Mouse (Mus musculus) cerebellum, adult 8-10 months (tissue): ENCODE results near the gene Olig1.

ENCODE experiments used
- DNase-seq: peaks from one replicate; pipeline ENCODE4 v3.0.0; 2022

Olig1 gene

DNA sequence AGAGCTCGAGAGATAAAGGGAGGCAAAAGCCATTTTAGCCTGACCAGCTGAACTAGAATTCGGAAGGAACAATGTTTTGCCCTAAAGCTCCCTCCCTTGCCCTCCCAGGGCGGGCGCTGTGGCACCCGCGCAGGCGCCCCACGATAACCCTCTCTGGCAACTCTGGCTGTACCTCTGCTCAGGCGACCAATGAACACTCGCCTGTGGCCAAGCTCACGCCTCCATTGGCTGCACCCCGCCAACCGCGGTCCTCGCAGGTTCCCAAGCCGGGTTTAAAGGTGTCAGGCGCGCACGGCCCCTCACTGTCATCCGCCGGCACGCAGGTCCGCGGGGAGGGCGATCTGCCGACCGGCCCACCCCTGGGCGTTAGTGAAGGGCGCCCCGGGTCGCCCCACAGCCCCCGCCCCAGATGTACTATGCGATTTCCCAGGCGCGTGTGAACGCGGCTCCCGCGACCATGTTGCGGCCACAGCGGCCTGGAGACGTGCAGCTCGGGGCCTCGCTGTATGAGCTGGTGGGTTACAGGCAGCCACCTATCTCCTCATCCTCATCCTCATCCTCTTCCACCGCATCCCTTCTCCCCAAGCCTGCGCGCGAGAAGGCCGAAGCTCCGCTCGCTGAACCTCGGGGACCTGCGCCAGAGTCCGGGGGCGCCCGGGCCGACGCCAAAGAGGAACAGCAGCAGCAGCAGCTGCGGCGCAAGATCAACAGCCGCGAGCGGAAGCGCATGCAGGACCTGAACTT is at the start of gene Olig1:
Gene Olig1 (plus strand): TSS at position 305 of the 744 bp plus-strand sequence.
- DNase-seq = peak; percentile 21

DNA sequence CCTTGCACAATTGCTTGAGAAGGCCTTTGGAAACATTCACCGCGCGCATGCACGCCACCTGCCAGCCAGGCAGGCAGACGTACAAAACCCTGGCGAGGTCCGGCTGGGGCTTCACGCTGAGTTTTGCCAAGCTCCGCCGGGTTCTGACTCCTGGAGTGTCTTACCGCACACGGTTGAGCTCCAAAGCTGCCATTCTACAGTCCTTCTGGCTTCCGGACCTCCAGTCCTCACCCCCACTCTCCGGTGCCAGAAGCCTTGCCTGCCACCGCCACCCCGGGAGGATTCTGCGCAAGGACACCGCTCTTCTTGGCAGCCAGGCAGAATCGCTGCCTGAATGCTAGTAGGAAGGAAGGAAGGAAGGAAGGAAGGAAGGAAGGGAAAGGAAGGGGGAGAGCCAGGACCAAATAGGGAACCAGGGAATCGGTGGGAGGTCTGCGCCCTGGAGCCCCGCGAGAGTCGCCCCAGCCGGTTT is 47.4 kb upstream of the Olig1 start:
- no peak for DNase-seq

DNA sequence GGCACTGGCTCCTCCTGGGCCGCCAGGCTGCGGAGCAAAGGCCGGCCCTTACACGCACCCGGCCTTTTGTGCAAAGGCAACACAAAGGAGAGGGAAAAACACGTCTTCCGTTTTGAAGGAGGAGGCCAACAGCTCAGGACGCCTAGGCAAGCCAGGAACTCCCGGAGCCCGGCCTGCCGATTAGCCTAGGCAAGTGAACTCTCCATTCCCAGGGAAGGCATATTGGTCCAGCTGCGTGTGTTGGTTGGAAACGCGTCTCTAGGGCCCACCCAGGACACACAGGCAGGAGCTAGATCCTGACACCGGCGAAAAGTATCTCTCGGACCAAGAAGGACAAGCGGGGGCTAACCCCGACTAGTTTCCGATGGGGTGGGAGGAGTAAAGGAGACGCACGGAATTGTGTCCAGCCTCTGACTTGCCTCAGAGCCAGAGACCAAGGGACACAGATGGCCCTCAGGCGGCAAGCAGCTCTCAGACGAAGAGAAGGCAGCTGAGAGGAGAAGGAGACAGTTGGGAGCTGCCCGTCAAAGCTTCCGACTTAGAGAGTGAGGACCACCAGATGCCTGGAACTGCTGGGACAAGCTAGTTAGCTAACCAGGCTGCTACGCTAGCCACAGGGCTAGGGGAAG is 46.8 kb upstream of the Olig1 start:
- DNase-seq = no peak

GRCm38 (mm10) chr16:91223327-91224067 is 46.1 kb upstream of the Olig1 start:
- no peak for DNase-seq

- DNase-seq = no peak
These were observed 45.5 kb upstream of the Olig1 start for GRCm38 (mm10) chr16:91224068-91224402.

DNA sequence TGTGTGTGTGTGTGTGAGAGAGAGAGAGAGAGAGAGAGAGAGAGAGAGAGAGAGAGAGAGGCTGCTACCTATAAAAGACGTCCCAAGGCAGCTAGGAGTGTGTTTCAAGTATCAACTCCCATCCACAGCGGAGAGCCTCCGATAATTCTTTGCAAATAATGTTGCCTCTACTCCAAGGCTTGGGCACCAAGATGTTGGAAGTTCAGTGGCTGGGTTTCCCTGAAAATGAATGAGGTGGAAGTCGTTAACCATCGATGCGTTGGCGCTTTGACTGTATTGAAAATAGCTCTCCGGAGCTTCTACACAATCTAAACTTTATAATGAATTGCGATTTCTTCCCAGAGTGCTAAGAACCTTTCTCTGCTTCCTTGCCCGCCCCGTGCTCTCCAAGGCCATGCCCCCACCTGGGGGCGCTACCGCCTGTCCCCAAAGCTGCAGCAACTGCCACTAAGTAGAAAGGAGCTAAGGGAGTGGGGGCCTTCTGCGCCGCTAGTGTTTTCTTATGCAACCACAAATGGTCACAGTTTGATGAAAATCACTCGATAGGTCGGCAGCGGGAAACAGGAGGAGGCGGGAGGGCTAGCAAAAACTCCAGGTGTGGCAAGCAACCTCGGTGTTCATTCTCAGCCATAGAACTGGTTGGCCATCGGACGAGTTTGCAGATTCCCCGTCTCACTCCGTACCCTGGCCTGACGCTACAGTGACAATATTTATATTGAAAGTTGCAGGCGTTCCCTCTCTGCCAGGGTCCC is 44.9 kb upstream of the Olig1 start:
- no peak for DNase-seq

DNA sequence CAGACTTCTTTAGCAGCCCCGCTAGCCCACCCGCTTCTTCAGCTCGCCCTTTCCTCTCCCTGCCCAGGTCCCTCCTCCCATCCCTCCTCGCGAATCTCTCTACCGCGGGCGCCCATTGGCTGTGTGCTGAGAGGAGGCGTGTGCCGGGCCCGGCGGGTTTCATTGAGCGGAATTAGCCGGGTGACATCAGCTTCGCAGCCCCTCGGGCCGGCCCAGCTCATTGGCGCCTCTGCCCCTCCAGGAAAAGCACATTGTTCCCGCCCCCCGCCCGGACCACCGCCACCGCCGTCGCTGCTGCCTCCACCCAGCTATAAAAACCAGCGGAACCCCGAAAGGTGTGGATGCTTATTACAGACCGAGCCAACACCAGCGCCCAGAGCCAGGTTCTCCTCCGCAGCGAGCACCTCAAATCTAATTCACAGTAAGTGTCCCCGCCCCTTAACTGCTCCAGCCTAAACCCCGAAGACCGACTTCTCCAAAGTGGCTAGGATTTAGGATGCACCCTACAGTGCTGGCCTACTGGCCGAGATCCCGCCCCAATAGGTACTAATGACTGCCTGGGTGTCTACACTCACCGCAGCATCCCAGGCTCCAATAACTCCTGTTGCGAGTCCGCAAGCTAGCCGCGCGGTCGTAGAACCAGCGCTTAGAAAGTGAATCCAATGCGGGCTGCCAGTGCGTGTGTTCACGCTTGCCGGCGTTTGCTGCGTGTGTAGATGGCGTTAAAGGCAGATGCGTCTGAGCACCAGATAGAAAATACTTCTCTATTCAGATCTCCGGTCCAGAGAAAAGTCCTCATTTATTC is 44.1 kb upstream of the Olig1 start, which contains the start of gene Olig2:
Gene Olig2 (plus strand): TSS at position 225 of the 805 bp plus-strand sequence.
- DNase-seq = no peak

GRCm38 (mm10) chr16:91226038-91226882 is 43.3 kb upstream of the Olig1 start:
- DNase-seq = no peak

- no peak for DNase-seq
These were observed 42.5 kb upstream of the Olig1 start for GRCm38 (mm10) chr16:91226883-91227759.

DNA sequence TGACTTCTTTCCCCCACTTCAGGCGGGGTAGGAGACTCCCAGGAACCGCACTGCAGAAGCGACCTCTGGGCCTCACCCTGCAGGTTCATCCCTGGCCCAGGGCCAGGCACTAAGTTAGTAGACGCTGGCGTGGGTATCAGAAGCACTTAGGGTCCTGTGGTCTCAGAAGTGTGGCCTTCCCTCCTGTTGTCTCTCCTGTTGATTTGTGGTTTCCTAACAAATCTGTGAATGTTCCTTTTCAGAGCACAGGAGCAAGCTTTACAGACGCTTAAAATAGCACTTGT is 41.9 kb upstream of the Olig1 start:
- no peak for DNase-seq

DNA sequence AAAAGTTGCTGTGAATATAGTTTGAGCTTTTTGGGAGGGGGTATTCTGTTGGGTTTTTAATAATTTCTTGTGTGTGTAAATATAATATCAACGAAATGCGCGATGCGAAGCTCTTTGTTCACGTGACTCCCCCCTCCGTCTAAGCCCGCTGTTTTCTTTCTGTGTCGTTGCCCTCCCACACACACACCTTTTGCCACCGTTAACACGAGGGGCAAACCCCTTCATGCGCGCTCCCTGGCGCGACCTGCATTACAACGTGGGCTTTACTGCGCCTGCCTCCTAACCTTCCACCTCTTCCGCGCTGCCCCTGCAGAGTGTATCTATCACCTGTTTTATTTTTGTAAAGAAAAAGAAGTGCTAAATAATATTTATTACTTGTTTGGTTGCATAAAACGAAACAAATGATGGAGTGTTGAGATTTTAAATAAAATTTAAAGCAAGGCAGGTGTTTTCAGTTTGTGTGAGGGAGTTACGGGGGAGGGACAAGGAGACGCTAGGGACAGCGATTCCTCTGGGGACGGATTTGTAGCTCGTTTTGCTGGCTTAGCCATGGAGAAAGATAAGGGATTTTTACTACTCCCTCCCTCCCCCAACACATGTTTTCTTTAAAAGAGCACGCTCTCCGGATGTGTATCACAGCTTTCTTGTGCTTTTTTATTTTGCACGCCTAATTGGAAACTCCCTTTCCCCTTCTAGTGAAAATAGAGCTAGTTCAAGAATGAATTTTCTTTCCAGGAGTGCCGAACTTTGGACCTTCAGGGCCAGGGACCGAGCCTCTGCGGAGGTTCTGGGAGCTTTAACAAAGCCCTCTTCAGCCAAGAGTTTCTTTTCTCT is 41.1 kb upstream of the Olig1 start:
- no peak for DNase-seq

GRCm38 (mm10) chr16:91229072-91229348 is 40.6 kb upstream of the Olig1 start:
- DNase-seq = no peak

DNA sequence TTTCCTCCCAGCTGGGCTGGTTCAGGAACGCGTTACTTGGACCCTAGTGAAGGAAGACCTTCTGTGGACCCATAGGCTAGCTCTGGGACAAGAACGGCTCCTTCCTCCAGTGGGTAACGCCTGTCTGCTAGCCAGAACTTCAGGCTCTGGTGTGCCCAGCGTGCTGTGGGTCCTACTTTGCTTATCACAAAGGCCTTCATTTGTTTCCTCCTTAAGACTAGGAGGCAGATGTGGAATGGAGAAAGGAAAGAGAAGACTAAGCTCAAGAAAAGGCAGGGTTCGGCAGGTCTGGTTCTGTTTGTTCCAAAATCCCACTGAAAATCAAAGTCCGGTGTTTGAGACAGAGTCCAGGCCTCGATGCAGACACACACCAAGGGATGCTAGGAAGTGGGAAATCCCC is 39.9 kb upstream of the Olig1 start:
- DNase-seq = no peak

GRCm38 (mm10) chr16:91231781-91232469 is 37.6 kb upstream of the Olig1 start:
- no peak for DNase-seq

DNA sequence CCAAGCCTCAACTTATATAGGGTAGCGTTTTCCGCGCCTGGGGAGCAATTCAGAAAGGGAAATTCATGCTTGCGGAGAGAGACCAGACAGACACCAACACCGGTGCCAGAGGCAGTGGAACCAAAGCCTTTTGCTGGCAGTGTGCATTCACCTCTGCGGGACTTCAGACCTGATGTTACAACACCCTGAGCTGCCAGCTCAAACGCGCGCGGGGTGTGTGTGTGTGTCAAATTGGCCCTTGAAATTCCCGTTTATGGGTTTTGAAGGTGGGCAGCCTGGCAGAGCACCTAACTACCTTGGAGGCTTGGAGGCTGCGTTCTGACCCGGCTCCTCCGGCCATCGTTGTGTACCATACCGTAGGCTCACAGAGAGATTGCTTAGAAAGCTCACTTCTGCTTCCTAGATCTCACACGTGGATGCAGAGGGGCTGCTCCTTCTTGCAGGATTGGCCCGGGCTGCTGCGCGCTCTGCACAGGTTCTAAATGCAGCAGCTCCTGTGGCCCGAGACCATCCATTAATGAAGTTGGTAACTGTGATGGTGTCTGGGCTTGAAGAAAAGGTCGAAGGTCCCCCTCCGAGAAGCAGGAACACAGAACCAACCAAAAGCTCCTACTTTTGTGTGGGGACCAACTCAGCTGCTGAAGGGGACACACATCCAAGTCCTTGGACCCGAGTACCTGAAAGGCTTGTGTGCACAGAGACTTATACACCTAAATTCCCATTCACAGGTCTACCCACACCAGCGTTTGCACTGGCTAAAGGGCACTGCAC is 36.9 kb upstream of the Olig1 start:
- DNase-seq = no peak

DNA sequence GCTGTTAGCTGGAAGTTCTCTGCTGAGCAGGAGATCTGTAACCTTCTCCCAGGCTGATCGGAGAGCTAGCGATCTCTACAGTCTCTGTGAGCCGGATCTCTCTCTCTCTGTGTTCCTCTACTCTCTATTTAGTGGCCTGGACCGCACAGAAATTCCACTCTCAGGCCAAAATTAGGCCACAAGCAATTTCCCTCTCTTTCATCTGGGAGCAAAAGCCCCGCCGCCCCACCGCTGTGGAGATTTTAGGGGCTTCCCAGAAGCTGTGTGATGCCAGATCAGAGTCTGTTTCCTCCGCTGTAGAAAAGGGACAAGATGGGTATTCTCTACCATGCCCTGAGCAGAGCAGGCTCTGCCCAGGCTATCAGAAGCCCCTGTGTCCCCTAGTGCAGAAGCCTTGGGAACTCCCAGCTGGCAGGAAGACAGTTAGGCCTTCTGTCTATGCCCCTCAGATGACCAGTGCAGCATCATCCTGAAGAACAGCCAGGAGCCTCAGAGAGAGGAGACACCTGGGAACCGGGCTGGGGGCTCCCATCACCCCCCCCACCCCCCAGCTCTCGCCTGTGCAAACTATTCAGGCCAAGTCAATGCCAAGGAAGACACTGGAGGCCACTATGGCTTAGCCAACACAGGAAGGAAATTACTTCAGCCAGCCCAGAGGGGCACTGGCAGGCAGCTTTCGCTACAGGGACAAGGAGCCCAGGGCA is 36.2 kb upstream of the Olig1 start:
- DNase-seq = no peak

GRCm38 (mm10) chr16:91239024-91239423 is 30.5 kb upstream of the Olig1 start:
- no peak for DNase-seq

- no peak for DNase-seq
These were observed 23.3 kb upstream of the Olig1 start for GRCm38 (mm10) chr16:91246292-91246691.
